ENCODE assay signal across 19 mouse cellular contexts in the genomic region with DNA sequence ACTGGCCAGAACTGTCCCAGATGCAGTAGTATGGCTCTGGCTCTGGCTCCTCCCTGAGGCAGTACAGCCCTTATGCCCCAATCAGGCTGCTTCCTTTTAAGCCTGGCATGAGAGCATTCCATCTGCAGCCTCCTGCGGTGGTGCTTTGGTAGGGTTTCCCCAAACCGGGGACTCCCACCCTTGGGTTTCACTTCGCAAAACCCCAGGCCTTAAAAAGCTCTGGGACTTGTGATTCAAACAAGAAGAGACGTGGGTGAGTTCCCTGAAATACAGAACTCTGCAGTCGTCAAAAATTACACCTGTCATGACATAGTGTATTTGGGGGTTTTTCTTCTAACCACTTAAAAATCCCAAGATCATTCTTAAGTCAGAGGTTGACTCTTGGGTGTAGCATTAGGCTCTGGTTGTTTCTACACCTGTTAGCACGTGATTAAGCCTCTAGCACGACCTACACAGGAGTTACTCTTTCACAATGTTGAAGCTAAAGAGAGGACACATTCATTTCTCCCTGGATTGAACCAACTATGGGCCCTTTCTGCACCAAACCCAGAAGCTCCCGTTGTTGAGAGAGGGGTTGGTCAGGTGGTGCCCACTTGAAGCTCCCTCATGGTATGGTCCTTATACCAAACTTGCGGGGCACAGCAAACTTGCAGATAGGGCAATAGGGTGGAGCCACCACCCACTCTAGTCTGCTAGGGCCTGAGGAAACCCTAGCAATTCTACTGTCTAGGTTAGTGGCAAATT. TPM values are rescaled to one million over a fixed set of nuclear protein-coding genes. Genes with fewer than 3 reads are reported as not detected.
A peak's percentile ranks its signal among the peaks of the same experiment; 100 is the strongest.
DNase-seq lines count a peak whose midpoint lies in the region; ATAC-seq lines count a peak whose summit lies in the region.
"Had no signal": no experiment of that assay in that cellular context is flagged by ENCODE, and none has a peak within 500 bp of the region (broad histone marks: within the 10 kb centered on the region; RNA-seq: fewer than 3 reads in every experiment).

No protein-coding gene starts in this region.

- H3K27me3 ChIP-seq in hindbrain, embryonic 11.5 days (ENCODE audit: control insufficient read depth, insufficient read depth, low read length) = no peaks in the 10 kb centered on the region
- H3K27me3 ChIP-seq: embryonic facial prominence, embryonic 15.5 days; hindbrain, embryonic 15.5 days; kidney, embryonic 15.5 days; Patski had no signal

- H3K4me1 ChIP-seq in hindbrain, embryonic 11.5 days (replicated peaks; ENCODE audit: control insufficient read depth, insufficient read depth, low read length) = peaks cover 3% of the 10 kb centered on the region; the same call in 1 of the 2 replicates

- H3K9me3 ChIP-seq in hindbrain, embryonic 11.5 days (ENCODE audit: control insufficient read depth, low read length) = no peaks in the 10 kb centered on the region
- H3K9me3 ChIP-seq: embryonic facial prominence, embryonic 15.5 days; heart, embryonic 13.5 days; hindbrain, embryonic 15.5 days; kidney, embryonic 15.5 days had no signal

- peak; percentile 45 for ATAC-seq in common myeloid progenitor, adult 5-6 weeks (replicated peaks; ENCODE audit: low read depth, poor library complexity, severe bottlenecking)
- ATAC-seq in hindbrain, embryonic 11.5 days (ENCODE audit: low FRiP score) = no peak
- ATAC-seq: forebrain, embryonic 14.5 days; Patski had no signal

- WGBS in hindbrain, embryonic 11.5 days = 71% methylated on average over 9 of the region's 9 CpGs

- H3K4me3 ChIP-seq in hindbrain, embryonic 11.5 days (ENCODE audit: low read depth, low read length) = no peak overlapping the region
- H3K4me3 ChIP-seq: embryonic facial prominence, embryonic 15.5 days; heart, embryonic 13.5 days; hindbrain, embryonic 15.5 days; kidney, embryonic 15.5 days had no signal

- no peak overlapping the region for H3K4me2 ChIP-seq in hindbrain, embryonic 11.5 days (replicated peaks; ENCODE audit: low read depth, low read length)
- H3K4me2 ChIP-seq: embryonic facial prominence, embryonic 15.5 days; heart, embryonic 13.5 days; hindbrain, embryonic 15.5 days; kidney, embryonic 15.5 days; lung, embryonic 14.5 days had no signal

- no peak overlapping the region for H3K27ac ChIP-seq in hindbrain, embryonic 11.5 days (ENCODE audit: low read depth, low read length)
- H3K27ac ChIP-seq: embryonic facial prominence, embryonic 15.5 days; heart, embryonic 13.5 days; hindbrain, embryonic 15.5 days; kidney, embryonic 15.5 days had no signal

- peak; percentile 29 for DNase-seq in layer of hippocampus, adult 9-11 months
- no peak for DNase-seq in layer of hippocampus, postnatal 25 days (ENCODE audit: extremely low spot score in 1 of 2, low spot score in 1 of 2)
- DNase-seq in CD4-positive helper T cell, adult 2 months (ENCODE audit: low read depth, low spot score) = peak; percentile 75
- peak; percentile 53 for DNase-seq in naive thymus-derived CD4-positive, alpha-beta T cell, adult 2 months (ENCODE audit: low read depth)
- DNase-seq in cerebellum, postnatal 10 days = no peak
- DNase-seq in ovary, adult 18-20 months (ENCODE audit: low spot score) = no peak
- DNase-seq in hindbrain, embryonic 11.5 days (ENCODE audit: low spot score) = no peak
- DNase-seq: adrenal gland, adult 8-10 months; gastrocnemius, postnatal 14 days; midbrain, embryonic 14.5 days; right cerebral cortex, postnatal 4 days had no signal

- no peaks in the 10 kb centered on the region for H3K36me3 ChIP-seq in hindbrain, embryonic 11.5 days (ENCODE audit: control insufficient read depth, insufficient read depth, low read length)

- H3K9ac ChIP-seq in hindbrain, embryonic 11.5 days (ENCODE audit: low read depth, low read length) = no peak overlapping the region
- H3K9ac ChIP-seq: embryonic facial prominence, embryonic 15.5 days; heart, embryonic 13.5 days; hindbrain, embryonic 15.5 days; kidney, embryonic 15.5 days; lung, embryonic 14.5 days had no signal

RNA-seq across cellular contexts. Expression of gene Myo1g, which starts 2.2 kb away (rescaled TPM):
- total RNA-seq in layer of hippocampus, postnatal 25 days (2021) = under 1 TPM; 0.20 to 0.47 TPM
- total RNA-seq in common myeloid progenitor, adult 5-6 weeks (2017) = 27.1 and 38.1 TPM in 2 replicates
- polyA plus RNA-seq in hindbrain, embryonic 11.5 days (2014; fragmentation: Nextera tagmentation; extraction: Ambion mirVana) = 0.43 and 0.53 TPM in 2 replicates

RNA-seq across cellular contexts. Expression of gene Ccm2, which starts 23.7 kb away (rescaled TPM):
- total RNA-seq in layer of hippocampus, postnatal 25 days (2021) = 10 to 100 TPM; 51.8 to 54.9 TPM
- total RNA-seq in common myeloid progenitor, adult 5-6 weeks (2017) = 36.7 and 39.4 TPM in 2 replicates
- 88.2 and 88.4 TPM in 2 replicates for polyA plus RNA-seq in hindbrain, embryonic 11.5 days (2014; fragmentation: Nextera tagmentation; extraction: Ambion mirVana)

RNA-seq across cellular contexts. Expression of gene Purb, which starts 47.2 kb away (rescaled TPM):
- 100 to 1,000 TPM; 253 to 270 TPM for total RNA-seq in layer of hippocampus, postnatal 25 days (2021)
- total RNA-seq in common myeloid progenitor, adult 5-6 weeks (2017) = 65.8 and 78.7 TPM in 2 replicates
- polyA plus RNA-seq in hindbrain, embryonic 11.5 days (2014; fragmentation: Nextera tagmentation; extraction: Ambion mirVana) = 12.7 and 17.9 TPM in 2 replicates

Comparison
In these comparisons a context has a peak if more than half of its experiments do, and no peak if none do; other contexts are left out.
1. DNase-seq: peak in layer of hippocampus, adult 9-11 months (single experiment), CD4-positive helper T cell, adult 2 months (single experiment) and naive thymus-derived CD4-positive, alpha-beta T cell, adult 2 months (single experiment); none in layer of hippocampus, postnatal 25 days (0 of 2), cerebellum, postnatal 10 days (0 of 2), ovary, adult 18-20 months (single experiment) and hindbrain, embryonic 11.5 days (single experiment).
2. RNA of gene Myo1g, which starts 2.2 kb away (total RNA-seq): 27.1 to 38.1 TPM in common myeloid progenitor, adult 5-6 weeks; 0.20 to 0.47 TPM in layer of hippocampus, postnatal 25 days; every median in the first group is over 10 times any median in the second.